Mouse (Mus musculus) skeletal muscle tissue, adult 2 months (tissue): ENCODE results near the gene Marveld3.

Source experiments
- DNase-seq: peaks from one replicate; pipeline ENCODE4 v3.0.0-alpha.2; 2012; ENCODE audit warnings: low read depth, low spot score

Marveld3 gene

DNA sequence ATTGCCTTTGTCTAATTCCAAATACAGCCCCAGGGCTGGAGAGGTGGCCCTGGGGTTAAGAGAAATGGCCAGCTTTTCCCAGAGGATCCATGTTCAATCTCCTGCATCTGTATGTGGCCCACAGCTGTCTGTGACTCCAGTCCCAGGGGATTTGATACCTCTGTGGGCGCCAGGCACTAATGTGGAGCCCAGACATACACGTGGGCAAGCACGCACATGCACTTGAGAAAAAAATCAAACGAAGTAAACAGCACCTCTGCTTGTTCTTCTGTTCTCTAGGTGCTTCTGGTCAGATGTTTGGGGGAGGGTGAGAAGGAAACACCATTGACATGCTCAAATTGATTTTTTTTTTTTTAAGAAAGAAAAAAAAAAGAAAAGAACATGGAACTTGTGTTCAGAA lies 2.1 kb upstream of the Marveld3 start:
- no peak for DNase-seq

DNA sequence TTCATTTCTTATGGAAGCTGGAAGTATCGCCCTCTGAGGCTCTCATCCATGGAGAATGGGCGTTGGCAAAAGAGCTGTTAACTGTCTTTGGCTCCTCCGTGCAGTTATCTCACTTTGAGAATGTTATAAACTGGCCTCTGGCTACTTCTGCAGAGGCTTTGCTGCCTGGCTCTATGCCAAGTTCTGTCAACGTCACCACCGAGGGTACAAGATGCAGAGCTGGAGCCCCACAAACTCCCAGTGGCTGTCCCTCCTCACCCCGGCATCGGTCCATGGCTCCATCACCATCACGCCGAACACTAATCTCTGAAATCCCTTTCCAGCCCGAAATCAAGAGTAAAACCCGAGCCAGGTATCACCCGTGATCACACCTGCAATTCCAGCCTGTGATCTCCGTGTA lies 1.4 kb upstream of the Marveld3 start:
- DNase-seq, result no peak

DNA sequence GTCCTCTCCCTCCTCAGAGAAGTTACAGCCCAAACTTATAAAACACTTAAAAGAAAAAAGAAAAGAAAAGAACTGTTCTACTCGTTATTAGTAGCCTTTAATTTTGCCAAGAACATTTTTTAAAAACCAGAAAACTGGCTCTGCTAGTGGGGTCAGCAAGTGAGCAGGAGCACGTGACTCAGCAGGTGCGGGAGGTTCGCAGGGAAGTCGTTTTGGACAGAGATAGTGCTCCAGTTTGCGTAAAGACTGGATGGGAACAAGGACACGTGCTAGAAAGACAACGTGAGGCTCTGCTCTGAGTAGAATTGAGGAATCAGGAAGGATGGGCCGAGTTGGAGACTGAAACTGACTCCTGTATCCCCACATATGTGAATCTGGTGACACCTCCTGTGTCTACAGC lies 893 bp upstream of the Marveld3 start:
- DNase-seq, result no peak

DNA sequence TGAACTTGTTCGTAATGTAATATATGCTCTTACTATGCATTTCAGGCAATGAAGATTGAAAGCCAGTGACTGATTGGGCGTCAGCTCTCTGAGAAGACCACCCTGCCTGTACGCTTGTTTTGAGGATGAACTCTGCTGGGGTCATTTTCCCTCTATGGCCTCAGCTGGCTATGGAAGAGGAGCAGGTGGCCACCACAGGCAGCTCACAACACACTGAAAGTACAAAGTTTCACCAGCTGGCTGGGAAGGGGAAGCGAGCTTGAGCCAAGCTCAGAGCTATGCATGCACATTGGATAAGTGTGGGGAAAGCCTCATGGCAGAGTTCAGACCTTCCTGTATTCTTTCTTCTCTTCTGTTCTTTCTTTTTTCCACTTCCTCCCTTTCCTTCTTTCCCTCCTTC lies 2.9 kb downstream of the Marveld3 start:
- DNase-seq, result no peak

DNA sequence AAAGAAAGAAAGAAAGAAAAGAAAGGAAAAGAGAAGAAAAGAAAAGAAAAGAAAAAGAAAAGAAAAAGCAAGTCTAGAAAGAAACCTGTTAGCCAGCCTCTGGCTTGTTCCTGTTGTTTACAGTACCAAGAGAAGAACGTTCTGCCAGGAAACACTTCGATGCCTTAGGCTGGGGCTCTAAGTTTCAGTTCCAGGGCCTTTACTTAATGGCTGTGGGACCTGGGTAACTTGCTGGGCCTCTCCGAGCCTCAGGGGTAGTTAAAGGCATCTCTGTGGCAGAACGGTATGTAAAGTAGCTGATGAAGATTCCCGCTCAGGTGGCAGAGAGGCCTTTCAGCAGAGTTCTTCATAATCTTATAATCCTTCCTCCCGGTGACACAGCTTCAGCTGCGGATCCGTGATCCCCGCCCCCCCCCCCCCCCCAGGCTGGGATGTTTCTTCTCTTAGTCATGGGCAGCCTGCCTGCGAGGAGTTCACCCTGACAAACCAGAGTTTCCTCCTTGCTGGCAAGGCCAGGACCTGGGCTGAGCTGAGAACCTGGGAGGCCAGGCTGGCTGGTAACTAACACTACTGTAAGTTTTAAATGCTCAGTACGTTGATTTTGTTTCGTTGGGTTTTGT lies 3.9 kb downstream of the Marveld3 start:
- no peak for DNase-seq

DNA sequence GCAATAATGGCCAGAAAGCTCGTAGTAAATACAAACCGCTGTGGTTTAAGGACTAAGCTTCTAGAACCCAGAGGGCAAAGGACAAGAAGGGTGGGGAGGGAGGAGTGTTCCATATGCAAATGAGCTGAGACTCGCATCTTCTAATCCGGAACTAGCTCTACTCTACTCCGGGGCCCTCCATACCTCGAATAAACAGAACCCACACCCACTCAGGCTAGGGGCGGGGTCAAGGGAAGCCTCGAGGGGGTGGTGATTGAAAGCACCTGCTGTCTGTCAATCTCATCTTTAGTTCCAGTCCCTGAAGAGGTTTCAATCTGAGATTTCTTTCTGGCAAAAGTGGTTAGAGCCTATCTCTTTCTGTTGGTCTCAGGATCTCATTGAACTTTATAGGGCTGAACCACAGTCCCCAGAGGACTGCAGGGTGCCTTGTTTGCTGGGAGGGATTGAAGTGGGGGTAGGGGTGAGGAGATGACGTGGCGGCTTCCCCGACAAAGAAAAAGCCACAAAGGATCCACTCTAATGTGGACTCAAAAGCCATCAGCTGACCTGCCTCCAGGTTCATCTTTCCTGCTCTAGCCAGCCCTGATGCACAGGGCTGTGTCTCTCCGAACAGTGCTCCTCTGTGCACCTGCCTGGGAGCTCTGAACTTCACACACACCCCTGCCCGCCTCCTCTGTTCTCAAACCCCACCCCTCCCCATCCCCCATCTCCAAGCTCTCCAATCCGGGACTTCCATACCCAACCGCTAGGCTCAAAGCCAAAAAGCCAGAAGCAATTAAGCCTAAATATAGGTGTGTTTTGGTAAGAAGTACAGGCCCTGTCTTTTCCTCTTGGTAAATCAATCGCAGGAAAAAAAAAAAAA lies 4.6 kb downstream of the Marveld3 start:
- no peak for DNase-seq

DNA sequence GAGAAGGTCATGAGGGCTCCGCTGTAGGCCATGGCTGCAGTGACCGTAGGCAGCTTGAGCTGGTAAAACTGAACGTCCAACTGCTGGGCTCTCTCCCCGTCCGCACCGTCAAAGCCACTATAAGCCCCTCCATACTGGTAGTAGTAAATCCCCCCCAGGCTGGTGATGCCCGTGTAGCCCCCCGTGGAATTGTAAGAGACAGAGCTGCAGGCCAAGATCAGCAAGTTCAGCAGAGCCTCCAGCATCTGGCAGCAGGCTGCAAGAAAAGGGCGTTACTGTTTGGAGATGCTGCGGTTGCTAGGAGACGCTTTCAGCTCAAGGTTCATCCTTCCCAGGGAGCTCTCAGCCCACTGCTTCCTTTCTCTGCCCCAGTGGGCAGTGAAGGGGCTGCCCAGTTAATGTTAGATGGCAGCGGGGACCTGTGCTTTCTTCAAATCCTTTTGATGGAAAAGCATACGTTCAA lies 7.5 kb downstream of the Marveld3 start:
- no peak for DNase-seq

DNA sequence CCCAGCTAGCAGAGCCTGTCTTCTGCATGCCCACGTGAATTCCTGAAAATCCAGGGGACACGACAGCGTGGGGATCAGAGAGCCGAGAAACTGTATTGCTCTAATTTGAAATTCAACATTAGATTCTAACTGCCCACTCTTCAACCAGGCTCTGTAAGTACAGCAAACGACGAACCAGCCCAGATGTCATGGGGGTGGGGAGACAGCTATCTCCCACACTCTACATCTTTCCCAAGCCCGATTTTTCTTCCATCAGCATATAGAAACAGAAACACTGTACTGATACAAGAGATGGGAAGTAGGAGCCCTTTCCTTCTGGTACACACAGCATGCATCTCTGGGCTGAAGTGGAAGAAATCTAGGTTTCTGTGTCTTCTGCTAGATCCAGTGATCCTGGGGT lies 9.8 kb downstream of the Marveld3 start:
- no peak for DNase-seq

DNA sequence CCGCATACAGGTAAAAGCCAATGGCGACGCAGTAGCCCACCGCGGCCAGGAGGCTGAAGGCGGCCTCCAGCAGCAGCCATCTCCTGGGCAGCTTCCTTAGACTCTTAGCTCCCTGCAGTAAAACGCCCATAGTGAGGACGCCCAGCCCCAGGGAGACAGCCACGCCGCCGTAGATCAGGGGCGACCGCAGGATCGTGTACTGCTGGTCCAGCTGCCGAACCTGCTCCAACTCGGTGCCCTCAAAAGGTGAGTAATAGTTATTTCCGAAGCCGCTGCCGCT lies 13.8 kb downstream of the Marveld3 start:
- no peak for DNase-seq

DNA sequence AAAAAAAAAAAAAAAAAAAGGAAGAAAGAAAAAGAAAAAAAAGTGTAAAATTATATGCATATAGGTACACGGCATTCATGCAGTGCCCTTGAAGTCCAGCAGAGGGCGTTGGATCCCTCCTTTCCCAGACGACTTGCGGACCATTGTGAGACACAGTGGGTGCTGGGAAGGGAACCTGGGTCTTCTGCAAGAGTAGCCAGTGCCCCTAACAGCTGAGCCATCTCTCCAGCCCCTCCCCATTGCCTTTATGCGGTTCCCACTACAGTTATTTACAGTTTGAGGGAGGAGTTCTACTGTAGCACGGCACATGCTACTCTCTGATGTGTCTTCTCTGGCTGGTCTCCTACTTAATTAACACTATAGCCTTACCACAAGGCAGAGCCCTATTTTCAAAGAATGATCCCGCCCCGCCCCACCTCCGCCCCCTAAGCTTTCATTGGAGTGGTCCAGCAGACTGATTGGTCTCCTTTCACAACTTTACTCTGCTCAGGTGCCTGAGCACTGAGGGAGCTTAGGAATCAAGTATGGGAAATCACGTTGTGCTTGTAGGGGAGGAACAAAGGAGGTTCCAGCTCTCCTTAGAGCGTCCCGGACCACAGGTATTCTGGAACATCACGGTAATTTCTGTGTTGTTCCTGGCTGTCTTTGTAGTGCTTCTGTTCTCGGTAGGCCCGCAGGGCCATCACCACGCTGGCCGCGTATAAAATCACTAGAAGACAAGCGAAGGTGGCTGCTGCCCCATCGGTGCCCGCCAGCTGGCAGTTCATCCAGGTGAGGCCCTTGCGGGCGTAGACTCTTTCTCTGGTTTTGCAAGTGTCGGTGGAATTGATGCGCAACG lies 14.3 kb downstream of the Marveld3 start:
- no peak for DNase-seq

DNA sequence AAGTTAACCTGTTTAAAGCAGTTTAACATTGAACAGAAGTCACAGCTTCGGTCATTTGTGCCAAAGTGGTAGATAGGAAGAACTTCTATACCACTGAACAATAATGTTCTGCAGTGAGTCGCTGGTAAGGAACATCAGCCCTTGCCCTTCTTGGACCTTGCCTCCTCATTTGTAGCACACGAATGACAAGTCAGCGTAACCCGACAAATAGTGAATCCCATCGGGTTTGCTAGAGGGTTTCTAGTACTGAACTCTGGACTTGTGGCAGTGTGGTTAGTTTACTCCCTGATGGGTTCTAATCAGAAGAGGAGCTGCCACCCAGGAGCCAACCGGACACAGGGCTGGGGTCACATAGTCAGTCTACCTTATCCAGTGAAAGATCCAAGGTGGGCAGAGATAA lies 15.7 kb downstream of the Marveld3 start:
- no peak for DNase-seq

DNA sequence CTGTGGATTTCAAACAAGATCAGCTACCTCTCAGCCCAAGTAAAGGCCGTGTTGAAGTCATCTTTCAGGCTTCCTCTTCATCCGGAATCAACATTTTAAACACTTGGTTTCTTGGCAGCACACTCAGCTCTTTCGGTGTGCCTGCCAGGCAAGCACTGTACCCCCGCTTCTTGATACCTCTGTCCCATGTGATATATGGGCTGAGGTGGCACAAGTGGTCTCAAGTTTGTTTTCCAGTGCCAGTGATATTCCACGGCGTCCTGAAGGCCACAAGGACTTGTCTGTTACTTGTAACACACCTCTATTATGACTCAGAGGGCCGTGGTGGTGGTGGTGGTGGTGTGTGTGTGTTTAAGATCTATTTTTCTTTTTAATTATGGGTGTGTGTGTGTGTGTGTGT lies 16.3 kb downstream of the Marveld3 start:
- no peak for DNase-seq

DNA sequence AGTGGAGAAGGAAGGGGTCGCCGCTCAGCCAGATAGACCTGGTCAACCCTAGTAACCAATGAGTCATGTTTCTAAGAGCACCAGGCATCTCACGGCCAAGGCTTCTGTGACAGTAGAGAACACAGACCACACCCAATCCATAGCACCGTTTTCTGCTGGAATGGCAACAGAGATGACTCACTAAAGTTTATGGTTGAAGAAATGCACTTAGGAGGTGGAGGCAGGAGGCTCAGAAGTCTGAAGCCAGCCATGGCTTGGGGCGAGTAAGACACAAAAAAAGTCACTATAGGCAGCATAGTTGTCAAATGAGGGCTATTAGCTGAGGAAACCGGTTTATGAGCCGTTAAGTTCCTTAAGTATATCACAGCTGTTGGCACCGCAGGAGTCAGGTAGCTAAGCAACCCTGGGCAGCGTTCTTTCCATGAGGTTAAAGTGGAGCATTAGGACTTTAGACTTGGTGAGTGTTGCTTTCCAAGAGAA lies 16.8 kb downstream of the Marveld3 start:
- DNase-seq, result no peak

DNA sequence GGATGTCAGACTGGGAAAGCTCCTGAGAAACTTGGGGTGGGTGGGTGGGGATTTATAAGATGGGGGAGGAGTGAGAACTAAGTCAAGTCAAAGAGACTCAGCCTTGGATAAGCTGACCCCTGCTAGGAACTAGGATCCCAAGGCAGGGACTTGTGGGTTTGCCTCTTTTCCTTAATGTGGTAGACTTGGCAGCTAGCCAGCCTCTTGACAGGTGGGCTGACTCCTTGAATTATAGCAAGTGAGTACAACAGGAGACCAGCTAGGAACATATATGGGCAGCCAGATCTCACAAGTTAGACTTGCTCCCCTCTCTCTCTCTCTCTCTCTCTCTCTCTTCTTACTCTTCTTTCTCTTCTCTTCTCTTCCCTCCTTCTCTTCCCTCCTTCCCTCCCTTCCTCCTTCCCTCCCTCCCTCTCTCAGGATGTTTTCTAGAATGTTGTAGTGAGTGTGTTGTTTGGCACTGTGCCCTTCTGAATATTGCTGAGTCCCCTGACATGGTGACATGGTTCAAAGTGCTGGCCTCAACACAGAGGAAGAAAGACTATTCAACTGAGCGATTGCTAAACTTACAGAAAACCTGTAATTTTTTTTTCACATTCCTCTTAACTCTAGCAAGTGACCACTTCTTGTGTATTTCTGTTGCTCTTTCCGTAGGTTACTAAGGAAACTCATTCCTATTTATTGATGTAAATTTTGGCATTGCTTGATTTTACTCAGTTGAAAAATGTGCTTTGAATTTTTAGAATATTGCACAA lies 20.2 kb downstream of the Marveld3 start:
- no peak for DNase-seq

DNA sequence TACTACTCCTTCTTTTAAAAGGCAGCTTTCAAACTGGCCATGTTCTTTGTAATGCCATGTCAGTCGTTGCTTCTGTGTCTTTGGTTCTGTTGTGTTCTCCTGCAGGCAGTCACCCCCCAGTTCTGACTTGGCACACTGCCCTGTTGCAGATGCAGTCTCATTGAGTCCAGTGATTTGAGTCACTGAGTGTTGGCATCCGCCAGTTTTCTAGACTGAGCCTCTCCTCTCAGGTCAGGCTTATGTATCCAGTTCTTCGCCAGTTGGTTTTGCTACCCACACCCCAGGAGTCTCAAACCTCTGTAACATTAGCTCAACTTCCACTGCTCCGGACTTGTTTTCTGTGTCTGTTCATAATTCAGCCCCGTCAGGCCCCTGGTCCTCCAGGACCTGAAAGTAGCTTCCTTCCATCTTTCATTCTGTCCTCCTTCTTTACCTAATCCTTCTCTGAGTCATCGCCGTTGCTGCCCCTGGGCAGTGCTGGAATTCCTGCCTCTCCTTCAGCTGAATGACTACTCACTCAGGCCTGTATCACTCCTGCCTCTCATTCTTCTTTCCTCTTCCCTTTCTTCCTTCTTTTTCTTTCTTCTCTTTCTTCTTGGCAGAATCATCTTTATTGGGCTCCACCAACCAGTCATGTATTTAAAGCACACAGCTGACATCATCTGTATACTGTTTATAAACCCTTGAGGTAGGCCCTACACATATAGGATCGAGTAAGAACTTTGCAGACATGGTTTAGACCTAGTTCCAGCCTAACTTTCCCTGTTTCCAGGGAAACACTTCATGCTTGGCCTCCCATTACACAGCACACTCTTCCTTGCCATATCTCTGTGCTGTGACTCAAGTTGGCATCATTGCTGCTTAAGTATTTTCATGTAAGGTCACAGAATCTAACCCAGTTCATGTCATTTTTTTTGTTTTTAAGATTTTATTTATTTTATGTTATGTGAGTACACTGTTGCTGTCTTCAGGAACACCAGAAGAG lies 41.3 kb downstream of the Marveld3 start:
- DNase-seq, result no peak

DNA sequence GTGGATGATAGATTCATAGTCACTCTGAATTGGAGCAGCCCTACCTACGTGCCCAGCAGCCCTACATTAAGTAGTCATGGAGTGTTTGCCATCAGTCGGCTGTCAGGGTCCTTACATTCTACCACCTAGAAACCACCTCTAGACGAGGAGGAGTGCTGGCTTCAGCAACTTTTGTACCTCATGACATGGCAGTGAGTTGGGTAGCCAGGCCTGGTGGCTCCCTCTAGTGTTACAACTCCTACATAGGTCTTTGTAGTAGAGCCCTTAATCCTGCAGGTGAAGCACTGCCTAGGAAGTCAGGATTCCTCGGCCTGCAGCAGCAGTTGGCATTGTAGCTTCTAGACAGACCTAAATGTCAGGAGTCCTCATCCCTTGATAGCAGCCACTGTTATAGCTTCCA lies 44.7 kb downstream of the Marveld3 start:
- DNase-seq, result peak; percentile 30

DNA sequence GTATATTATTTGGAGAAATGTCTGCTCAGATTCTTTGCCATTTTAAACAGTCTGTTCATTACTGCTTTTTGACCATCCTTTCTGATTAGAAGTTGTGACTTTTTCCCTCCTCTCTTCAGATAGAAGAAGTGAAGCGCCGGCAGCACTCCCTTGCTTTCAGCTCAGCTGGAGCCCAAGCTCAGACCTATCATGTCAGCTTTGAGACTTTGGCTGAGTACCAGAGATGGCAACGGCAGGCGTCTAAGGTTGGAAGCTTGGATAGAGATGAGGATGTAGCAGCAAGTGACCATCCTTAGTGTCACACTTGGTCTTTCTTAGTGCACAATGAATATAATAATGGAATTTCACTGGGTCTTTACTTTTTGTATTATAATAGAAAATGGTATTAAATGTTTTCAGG lies 54.6 kb downstream of the Marveld3 start:
- no peak for DNase-seq

DNA sequence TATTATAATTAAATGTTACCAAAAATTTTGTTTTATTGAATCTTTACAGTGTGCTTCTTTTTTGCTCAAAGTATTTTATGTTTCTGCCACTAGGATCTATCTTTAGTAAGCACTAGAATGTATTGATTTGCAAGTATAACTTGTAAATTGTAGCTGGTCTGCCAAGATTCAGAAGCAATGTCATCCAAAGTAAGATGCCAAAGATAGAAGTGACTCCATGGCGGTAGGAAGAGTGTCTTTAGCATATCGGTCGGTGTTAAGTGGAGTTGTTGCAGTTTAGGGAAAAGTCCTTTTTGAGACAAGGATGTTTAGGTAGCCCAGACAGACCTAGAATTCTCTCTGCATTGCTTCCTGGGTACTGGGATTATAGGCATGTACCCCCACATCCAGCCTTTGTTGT lies 55.1 kb downstream of the Marveld3 start:
- DNase-seq, result no peak

DNA sequence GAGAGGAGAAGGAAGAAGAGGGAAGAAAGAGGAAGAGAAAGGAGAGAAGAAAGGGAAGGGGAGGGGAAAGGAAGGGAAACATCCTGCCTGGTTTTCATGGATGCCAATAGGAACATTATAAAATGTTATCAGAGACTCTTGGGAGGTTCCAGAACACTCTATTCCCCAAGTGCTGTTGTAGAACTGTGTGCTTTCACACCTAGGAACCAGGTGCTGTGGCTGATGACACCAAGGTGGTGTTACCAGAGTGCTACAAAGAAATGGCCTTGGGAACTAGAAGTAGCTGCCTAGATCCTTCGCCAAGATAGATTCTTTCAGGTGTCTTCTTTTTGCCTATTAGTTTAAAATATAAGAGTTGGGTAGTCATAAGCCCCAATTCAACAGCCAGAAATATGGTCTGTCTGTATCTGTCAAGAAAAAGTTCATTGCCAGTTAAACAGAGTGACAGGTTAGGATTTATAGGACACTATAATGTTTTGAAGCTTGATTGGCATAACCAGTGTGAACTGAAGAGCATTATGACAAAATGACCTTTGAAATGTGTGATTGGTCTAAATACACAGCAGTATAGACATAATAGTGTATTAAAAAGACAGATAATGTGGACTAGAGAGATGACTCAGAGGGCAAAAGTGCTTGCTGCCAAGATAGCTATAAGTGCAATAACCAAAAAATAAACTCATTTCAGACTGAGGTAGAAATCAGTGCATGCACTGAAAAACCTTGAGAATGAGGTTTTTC lies 56.9 kb downstream of the Marveld3 start:
- no peak for DNase-seq
